Mouse (Mus musculus) kidney, adult 11 months (tissue): ENCODE measurements around the gene Ccdc88c.
A peak's percentile ranks its signal among the peaks of the same experiment; 100 is the strongest.

Experiments
- DNase-seq: peaks from one replicate; pipeline ENCODE4 v3.0.0; 2022

The Ccdc88c gene

GRCm38 (mm10) chr12:100871841-100872240 is 157.0 kb downstream of the Ccdc88c start:
- DNase-seq, result no peak

GRCm38 (mm10) chr12:100871234-100871633 is 157.6 kb downstream of the Ccdc88c start:
- DNase-seq, result no peak

GRCm38 (mm10) chr12:100868049-100868622 is 160.7 kb downstream of the Ccdc88c start:
- DNase-seq, result no peak

GRCm38 (mm10) chr12:100867097-100867496 is 161.8 kb downstream of the Ccdc88c start:
- DNase-seq, result no peak

- DNase-seq, result no peak
Observed at GRCm38 (mm10) chr12:100865509-100866078, 163.3 kb downstream of the Ccdc88c start.

- no peak for DNase-seq
Observed at GRCm38 (mm10) chr12:100865072-100865471, 163.8 kb downstream of the Ccdc88c start.

- peak; percentile 76 for DNase-seq
Observed at GRCm38 (mm10) chr12:100862856-100863446, 165.9 kb downstream of the Ccdc88c start.

GRCm38 (mm10) chr12:100862272-100862671 is 166.6 kb downstream of the Ccdc88c start:
- DNase-seq, result no peak
